Comparison of ENCODE assay signal across 13 mouse cellular contexts in the genomic region with DNA sequence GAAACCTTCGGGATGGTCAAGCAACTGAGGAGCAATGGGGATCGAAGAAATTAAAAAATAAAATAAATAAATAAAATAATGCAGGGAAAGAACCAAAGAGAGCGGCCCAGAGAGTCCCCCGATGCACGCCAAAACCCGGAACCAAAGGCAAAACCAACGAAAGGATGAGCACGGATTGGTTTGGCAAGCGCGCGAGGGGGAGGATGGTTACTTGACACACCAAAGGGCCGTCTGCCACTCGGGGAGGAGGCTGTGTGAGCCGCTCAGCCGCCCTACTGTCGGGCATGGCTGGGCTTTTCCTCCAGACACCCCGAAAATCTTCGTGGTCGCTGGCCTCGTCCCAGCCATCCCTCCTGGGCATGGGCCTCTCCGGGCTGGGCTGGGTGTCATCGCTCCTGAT.
"Had no signal": no experiment of that assay in that cellular context is flagged by ENCODE, and none has a peak within 500 bp of the region (broad histone marks: within the 10 kb centered on the region; RNA-seq: fewer than 3 reads in every experiment).

No protein-coding gene starts in this region.

- H3K36me3 ChIP-seq: limb, embryonic 12.5 days; liver, embryonic 13.5 days; lung, embryonic 15.5 days had no signal

- H3K9me3 ChIP-seq: limb, embryonic 12.5 days; lung, embryonic 15.5 days; midbrain, embryonic 13.5 days; neural tube, embryonic 15.5 days had no signal

- H3K27me3 ChIP-seq: liver, embryonic 13.5 days; lung, embryonic 15.5 days; midbrain, embryonic 13.5 days; neural tube, embryonic 15.5 days had no signal

- DNase-seq: kidney, adult 11 months; liver; liver, embryonic 13.5 days; liver, postnatal 0 days; lung, postnatal 14 days; thymus, adult 2 months; thymus, postnatal 25 days had no signal

- H3K4me3 ChIP-seq: limb, embryonic 12.5 days; liver, embryonic 13.5 days; lung, embryonic 15.5 days; midbrain, embryonic 13.5 days; myocyte; neural tube, embryonic 15.5 days had no signal

- H3K4me2 ChIP-seq: limb, embryonic 12.5 days; liver, embryonic 13.5 days; lung, embryonic 15.5 days; midbrain, embryonic 13.5 days; neural tube, embryonic 15.5 days had no signal

- H3K4me1 ChIP-seq: limb, embryonic 12.5 days; liver, embryonic 13.5 days; lung, embryonic 15.5 days; neural tube, embryonic 15.5 days had no signal

- H3K9ac ChIP-seq: limb, embryonic 12.5 days; liver, embryonic 13.5 days; liver, postnatal 0 days; lung, embryonic 15.5 days; midbrain, embryonic 13.5 days; neural tube, embryonic 15.5 days had no signal

- H3K27ac ChIP-seq: limb, embryonic 12.5 days; liver, embryonic 13.5 days; lung, embryonic 15.5 days; macrophage; midbrain, embryonic 13.5 days; neural tube, embryonic 15.5 days had no signal

- ATAC-seq: liver, postnatal 0 days had no signal
